Mouse (Mus musculus) intestine, embryonic 16.5 days (tissue): ENCODE measurements around the gene Lrmda. TPM values are rescaled to one million over a fixed set of nuclear protein-coding genes. Genes with fewer than 3 reads are reported as not detected.
"Not testable (repeated sequence)": the region's sequence is repeated elsewhere in the genome, so short reads cannot be mapped to it uniquely, and the experiment has no call there.

Source experiments
- ATAC-seq: fragments of 200-750 bp; cut with Nextera tagmentation; 2 replicates; pipeline ENCODE4 v1.8.0; 2017; ENCODE audit warnings: moderate TSS enrichment, moderate library complexity
- H3K27ac ChIP-seq: fragments of 300-500 bp; sonication (generic); 2 replicates; pipeline ENCODE4 v1.5.1; 2014; ENCODE audit warnings: mild to moderate bottlenecking, low read length
- H3K27me3 ChIP-seq: fragments of 300-500 bp; sonication (generic); replicated peaks from 2 replicates; pipeline ENCODE4 v1.6.1; 2014; ENCODE audit warnings: low read length, control low read depth, mixed read lengths; ENCODE audit not compliant: control insufficient read depth, insufficient read depth
- H3K36me3 ChIP-seq: fragments of 300-500 bp; sonication (generic); 2 replicates; pipeline ENCODE4 v1.6.1; 2014; ENCODE audit warnings: low read length, control low read depth; ENCODE audit not compliant: control insufficient read depth, insufficient read depth
- H3K4me1 ChIP-seq: fragments of 300-500 bp; sonication (generic); 2 replicates; pipeline ENCODE4 v1.6.1; 2014; ENCODE audit warnings: low read length, control low read depth, mixed read lengths; ENCODE audit not compliant: control insufficient read depth, insufficient read depth
- H3K4me2 ChIP-seq: fragments of 300-500 bp; sonication (generic); 2 replicates; pipeline ENCODE4 v1.6.1; 2014; ENCODE audit warnings: low read depth, low read length, control low read depth
- H3K4me3 ChIP-seq: fragments of 300-500 bp; sonication (generic); 2 replicates; pipeline ENCODE4 v1.5.1; 2014; ENCODE audit warnings: mild to moderate bottlenecking, low read length
- H3K9ac ChIP-seq: fragments of 300-500 bp; sonication (generic); 2 replicates; pipeline ENCODE4 v1.6.1; 2014; ENCODE audit warnings: low read depth, low read length
- H3K9me3 ChIP-seq: fragments of 300-500 bp; sonication (generic); 2 replicates; pipeline ENCODE4 v1.6.1; 2016; ENCODE audit warnings: low read length, control low read depth; ENCODE audit not compliant: control insufficient read depth
- WGBS: fragments of 180-500 bp; shearing (Covaris S2); extraction: QIAGEN DNeasy Blood & Tissue Kit; methylation state at CpG from one replicate; pipeline ENCODE4 v1.1.7; 2014; 5-methylcytosine and 5-hydroxymethylcytosine counted together
- polyA plus RNA-seq: library from polyadenylated mRNA; unstranded; fragments of >200 nt; fragmentation: Nextera tagmentation; extraction: Ambion mirVana; gene quantifications from 2 replicates; pipeline ENCODE4 v1.2.1, GENCODE M21; 2015

Gene Lrmda
- polyA plus RNA-seq, 1 experiment from 2014 or later: 0.53 TPM

- 75% methylated on average over 4 of the region's 4 CpGs for WGBS
- H3K4me1 ChIP-seq: peaks cover 6% of the 10 kb centered on the region; the same call in 1 of the 2 replicates
- no peaks in the 10 kb centered on the region for H3K27me3 ChIP-seq
- no peak overlapping the region for H3K9ac ChIP-seq
- ATAC-seq: no peak
- no peak overlapping the region for H3K4me2 ChIP-seq
- no peak overlapping the region for H3K27ac ChIP-seq
- H3K4me3 ChIP-seq: no peak overlapping the region
- no peaks in the 10 kb centered on the region for H3K9me3 ChIP-seq
- H3K36me3 ChIP-seq: no peaks in the 10 kb centered on the region
Observed at GRCm38 (mm10) chr14:22587285-22587957, 567.9 kb downstream of the Lrmda start.

- Histone ChIP-seq H3K36me3 (no peaks in the 10 kb centered on the region), H3K27ac (no peak overlapping the region), H3K27me3 (no peaks in the 10 kb centered on the region), H3K4me1 (peaks cover 6% of the 10 kb centered on the region; the same call in 1 of the 2 replicates), H3K9ac (no peak overlapping the region), H3K4me2 (no peak overlapping the region), H3K4me3 (no peak overlapping the region), H3K9me3 (no peaks in the 10 kb centered on the region)
- WGBS: 89% methylated on average over 4 of the region's 4 CpGs
- ATAC-seq: no peak
Observed at GRCm38 (mm10) chr14:22587958-22588296, 568.4 kb downstream of the Lrmda start.

GRCm38 (mm10) chr14:22588394-22588793, 568.9 kb downstream of the Lrmda start:
- H3K36me3 ChIP-seq, H3K27me3 ChIP-seq, H3K9ac ChIP-seq, H3K4me3 ChIP-seq, H3K4me2 ChIP-seq, ATAC-seq, H3K4me1 ChIP-seq, H3K27ac ChIP-seq, H3K9me3 ChIP-seq: not testable (repeated sequence)
- 68% methylated on average over 1 of the region's 1 CpGs for WGBS

GRCm38 (mm10) chr14:22589503-22590215, 570.1 kb downstream of the Lrmda start:
- H3K9ac ChIP-seq: no peak overlapping the region
- no peak overlapping the region for H3K4me3 ChIP-seq
- no peak for ATAC-seq

GRCm38 (mm10) chr14:22591186-22591585, 571.7 kb downstream of the Lrmda start:
- no peak overlapping the region for H3K4me3 ChIP-seq
- 39% methylated on average over 2 of the region's 2 CpGs for WGBS
- peaks cover 6% of the 10 kb centered on the region; the same call in 1 of the 2 replicates for H3K4me1 ChIP-seq
- no peaks in the 10 kb centered on the region for H3K36me3 ChIP-seq
- H3K27ac ChIP-seq: no peak overlapping the region
- H3K4me2 ChIP-seq: no peak overlapping the region
- H3K9me3 ChIP-seq: no peaks in the 10 kb centered on the region
- no peak overlapping the region for H3K9ac ChIP-seq
- H3K27me3 ChIP-seq: no peaks in the 10 kb centered on the region
- ATAC-seq: no peak

More at GRCm38 (mm10) chr14:22589503-22590215, 570.1 kb downstream of the Lrmda start:
- H3K9me3 ChIP-seq: no peaks in the 10 kb centered on the region
- H3K4me1 ChIP-seq: peaks cover 6% of the 10 kb centered on the region; the same call in 1 of the 2 replicates
- no peaks in the 10 kb centered on the region for H3K36me3 ChIP-seq
- H3K27me3 ChIP-seq: no peaks in the 10 kb centered on the region
- H3K4me2 ChIP-seq: no peak overlapping the region
- WGBS: 41% methylated on average over 7 of the region's 7 CpGs
- no peak overlapping the region for H3K27ac ChIP-seq

- H3K9me3 ChIP-seq: no peaks in the 10 kb centered on the region
- ATAC-seq: no peak
- H3K4me3 ChIP-seq: no peak overlapping the region
- WGBS: 66% methylated on average over 2 of the region's 2 CpGs
- H3K27me3 ChIP-seq: no peaks in the 10 kb centered on the region
- no peak overlapping the region for H3K4me2 ChIP-seq
- no peak overlapping the region for H3K9ac ChIP-seq
- no peaks in the 10 kb centered on the region for H3K36me3 ChIP-seq
- no peak overlapping the region for H3K27ac ChIP-seq
- H3K4me1 ChIP-seq: no peaks in the 10 kb centered on the region
Observed at GRCm38 (mm10) chr14:22597508-22597907, 578.0 kb downstream of the Lrmda start.

- no peaks in the 10 kb centered on the region for H3K36me3 ChIP-seq
- no peak overlapping the region for H3K27ac ChIP-seq
- H3K9me3 ChIP-seq: no peaks in the 10 kb centered on the region
- H3K9ac ChIP-seq: no peak overlapping the region
- H3K4me1 ChIP-seq: no peaks in the 10 kb centered on the region
- no peak overlapping the region for H3K4me3 ChIP-seq
- H3K27me3 ChIP-seq: no peaks in the 10 kb centered on the region
- 82% methylated on average over 5 of the region's 5 CpGs for WGBS
- no peak overlapping the region for H3K4me2 ChIP-seq
- ATAC-seq: no peak
Observed at GRCm38 (mm10) chr14:22598638-22599037, 579.1 kb downstream of the Lrmda start.

GRCm38 (mm10) chr14:22600166-22600565, 580.7 kb downstream of the Lrmda start:
- no peak overlapping the region for H3K9ac ChIP-seq
- WGBS: 47% methylated on average over 3 of the region's 3 CpGs
- no peaks in the 10 kb centered on the region for H3K27me3 ChIP-seq
- H3K4me1 ChIP-seq: no peaks in the 10 kb centered on the region
- no peaks in the 10 kb centered on the region for H3K36me3 ChIP-seq
- no peak for ATAC-seq
- H3K27ac ChIP-seq: no peak overlapping the region
- no peak overlapping the region for H3K4me2 ChIP-seq
- H3K9me3 ChIP-seq: no peaks in the 10 kb centered on the region
- no peak overlapping the region for H3K4me3 ChIP-seq

GRCm38 (mm10) chr14:22602308-22602707, 582.8 kb downstream of the Lrmda start:
- Histone ChIP-seq H3K9me3 (no peaks in the 10 kb centered on the region), H3K4me1 (no peaks in the 10 kb centered on the region), H3K27me3 (no peaks in the 10 kb centered on the region), H3K4me3 (no peak overlapping the region), H3K9ac (no peak overlapping the region), H3K27ac (no peak overlapping the region), H3K4me2 (no peak overlapping the region), H3K36me3 (no peaks in the 10 kb centered on the region)
- no peak for ATAC-seq
- WGBS: 78% methylated on average over 2 of the region's 2 CpGs
